Mouse (Mus musculus) C2C12 (cell line): ENCODE measurements at regions not wholly inside any gene's neighbourhood (a gene's known extent, or its start where the extent isn't known, plus 50 kb on each side); places are given as distances from the start of the nearest gene placed in this dataset.

ENCODE experiments used
- CEBPB ChIP-seq: IDR thresholded peaks from one replicate; pipeline ENCODE4 v1.6.1; 2011; ENCODE audit warnings: low read depth, mild to moderate bottlenecking, control low read depth, moderate library complexity
- CTCF ChIP-seq: IDR thresholded peaks from one replicate; pipeline ENCODE4 v1.5.1; 2011; ENCODE audit not compliant: control insufficient read depth, insufficient read depth, insufficient read length
- FOSL1 ChIP-seq: IDR thresholded peaks from one replicate; pipeline ENCODE4 v1.8.0; 2011; ENCODE audit warnings: mild to moderate bottlenecking, low read length; ENCODE audit not compliant: poor library complexity, insufficient read depth, severe bottlenecking
- MAX ChIP-seq: IDR thresholded peaks from one replicate; pipeline ENCODE4 v1.6.1; 2011; ENCODE audit warnings: mild to moderate bottlenecking, control low read depth
- MYOD1 ChIP-seq: IDR thresholded peaks from one replicate; pipeline ENCODE4 v1.6.1; 2011; ENCODE audit warnings: low read depth; ENCODE audit not compliant: control insufficient read depth, insufficient read length
- MYOG ChIP-seq: IDR thresholded peaks from one replicate; pipeline ENCODE4 v1.6.1; 2011; ENCODE audit not compliant: control insufficient read depth, insufficient read length; ENCODE audit errors: extremely low read depth

GRCm38 (mm10) chr6:93232636-93233035 lies 289.3 kb upstream of the Adamts9 start:
- TF ChIP-seq CTCF (no peak), FOSL1 (no peak), CEBPB (no peak), MYOG (no peak), MYOD1 (no peak), MAX (no peak)
